Mouse (Mus musculus) bone marrow, adult 2 months (tissue): ENCODE measurements around the gene Bace1. TPM values are rescaled to one million over a fixed set of nuclear protein-coding genes. Genes with fewer than 3 reads are reported as not detected.
A peak's percentile ranks its signal among the peaks of the same experiment; 100 is the strongest.

ENCODE experiments used
- H3K27ac ChIP-seq: fragments of 200-500 bp; 2 replicates; pipeline ENCODE4 v1.5.1; 2012; ENCODE audit warnings: low read depth, mild to moderate bottlenecking, control low read depth, inconsistent platforms, low read length; ENCODE audit not compliant: control insufficient read depth, poor library complexity, insufficient read depth
- H3K4me1 ChIP-seq: fragments of 200-500 bp; 2 replicates; pipeline ENCODE4 v1.6.1; 2011; ENCODE audit warnings: low read length; ENCODE audit not compliant: control insufficient read depth, insufficient read depth
- H3K4me3 ChIP-seq: fragments of 200-500 bp; replicated peaks from 2 replicates; pipeline ENCODE3; 2011; ENCODE audit warnings: mild to moderate bottlenecking, low read depth, low read length, control low read depth; ENCODE audit not compliant: control insufficient read depth
- CTCF ChIP-seq: fragments of 200-500 bp; IDR thresholded peaks from 2 replicates; pipeline ENCODE4 v1.5.1; 2011; ENCODE audit warnings: low read length, control low read depth; ENCODE audit not compliant: control insufficient read depth, insufficient read depth
- POLR2A ChIP-seq: fragments of 200-500 bp; IDR thresholded peaks from 2 replicates; pipeline ENCODE4 v1.6.1; 2011; ENCODE audit warnings: low read depth, mild to moderate bottlenecking, control low read depth, low read length, borderline replicate concordance; ENCODE audit not compliant: control insufficient read depth
- WGBS: fragments of 180-500 bp; shearing (Covaris S2); methylation state at CpG from one replicate; pipeline ENCODE4 v1.1.7; 2018; 5-methylcytosine and 5-hydroxymethylcytosine counted together
- polyA plus RNA-seq: library from polyadenylated mRNA; stranded (reverse); fragments of >200 nt; gene quantifications from 2 replicates; pipeline ENCODE4 v1.2.4, GENCODE M21; 2011; ENCODE audit warnings: low replicate concordance; ENCODE audit not compliant: missing spikeins, insufficient read depth, insufficient read length

The Bace1 gene
- polyA plus RNA-seq, 1 experiment: 4.9 TPM

DNA sequence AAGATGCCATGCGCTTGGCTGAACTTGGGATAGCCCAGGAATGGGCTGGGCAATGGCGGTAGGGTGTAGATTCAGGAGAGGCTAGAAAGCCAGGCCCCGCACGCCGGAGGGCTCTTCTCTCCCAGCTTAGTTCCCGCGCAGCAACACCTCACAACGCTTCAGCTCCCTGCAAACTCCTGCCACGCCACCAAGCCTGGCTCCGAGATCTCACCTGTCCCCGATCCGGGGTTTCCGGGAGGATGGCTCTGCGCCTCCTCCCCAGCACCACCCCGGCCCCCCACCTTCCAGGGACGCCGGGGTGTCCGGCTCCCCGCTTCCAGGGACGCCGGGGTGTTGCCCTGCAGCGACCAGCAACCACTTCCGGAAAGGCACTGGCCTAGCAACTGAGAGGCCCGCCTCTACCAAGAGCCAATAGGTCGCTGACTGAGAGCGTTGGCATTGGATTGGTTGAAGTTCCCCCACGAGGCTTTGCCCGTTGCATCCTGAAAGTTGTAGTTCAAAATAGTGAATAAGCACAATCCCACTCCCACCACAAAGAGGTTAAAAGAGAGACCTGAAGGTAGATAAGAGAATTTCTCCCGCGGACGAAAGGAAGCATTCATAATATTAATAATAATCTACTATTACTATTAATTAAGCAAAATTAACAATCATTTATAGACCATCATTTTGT lies 10.0 kb upstream of the Bace1 start, which contains the start of gene Cep164:
Gene Cep164, minus strand, starts transcription at position 401 of the 673 bp plus-strand sequence.
- under 1% methylated on average over 31 of the region's 31 CpGs for WGBS
- Histone ChIP-seq H3K4me3 (peak within 1 kb of the TSS; percentile 80), H3K4me1 (peaks cover 2% of the 10 kb centered on the region), H3K27ac (peak within 1 kb of the TSS; percentile 27; the same call in 1 of the 2 replicates)
- TF ChIP-seq CTCF (no peak), POLR2A (no peak)

DNA sequence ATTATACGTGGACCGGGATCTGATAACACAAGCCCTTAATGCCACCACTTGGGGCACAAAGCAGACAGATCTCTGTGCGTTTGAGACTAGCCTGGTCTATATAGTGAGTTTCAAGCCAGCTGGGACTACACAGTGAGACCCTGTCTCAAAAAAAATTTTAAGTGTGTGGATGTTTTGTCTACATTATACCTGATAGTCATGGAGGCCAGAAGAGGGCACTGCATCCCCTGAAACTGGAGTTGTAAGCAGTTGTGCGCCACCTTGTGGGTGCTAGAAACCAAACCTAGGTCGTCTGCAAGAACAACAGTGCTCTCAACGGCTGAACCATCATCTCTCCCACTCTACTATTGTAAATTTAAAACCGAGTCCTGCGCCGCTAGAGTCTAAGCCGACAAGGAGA lies 9.3 kb upstream of the Bace1 start:
- WGBS: 47% methylated on average over 10 of the region's 10 CpGs
- H3K4me3 ChIP-seq: no peak overlapping the region
- H3K4me1 ChIP-seq: peaks cover 2% of the 10 kb centered on the region
- TF ChIP-seq POLR2A (no peak), CTCF (peak; percentile 89)
- no peak overlapping the region for H3K27ac ChIP-seq

DNA sequence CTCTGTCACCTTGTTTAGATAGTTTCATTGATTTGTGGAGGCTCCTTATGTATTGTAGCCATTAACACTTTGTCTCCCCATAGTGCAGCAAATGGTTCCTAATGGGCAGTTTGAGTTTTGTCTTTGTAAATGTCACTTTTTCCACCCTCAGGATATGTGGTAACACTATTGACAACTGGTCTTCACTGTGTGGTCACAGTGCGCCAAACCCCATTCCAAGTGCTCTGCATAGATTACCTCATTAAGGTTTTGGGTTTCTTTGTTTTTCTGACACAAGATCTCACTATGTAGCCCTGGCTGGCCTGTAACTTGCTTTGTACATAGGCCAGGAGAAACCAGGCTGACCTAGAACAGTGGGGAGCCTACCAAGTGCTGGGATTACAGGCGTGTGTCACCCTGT lies 5.5 kb upstream of the Bace1 start:
- no peak overlapping the region for H3K4me3 ChIP-seq
- peaks cover 2% of the 10 kb centered on the region for H3K4me1 ChIP-seq
- H3K27ac ChIP-seq: no peak overlapping the region
- WGBS: 64% methylated on average over 2 of the region's 2 CpGs
- TF ChIP-seq CTCF (no peak), POLR2A (no peak)

DNA sequence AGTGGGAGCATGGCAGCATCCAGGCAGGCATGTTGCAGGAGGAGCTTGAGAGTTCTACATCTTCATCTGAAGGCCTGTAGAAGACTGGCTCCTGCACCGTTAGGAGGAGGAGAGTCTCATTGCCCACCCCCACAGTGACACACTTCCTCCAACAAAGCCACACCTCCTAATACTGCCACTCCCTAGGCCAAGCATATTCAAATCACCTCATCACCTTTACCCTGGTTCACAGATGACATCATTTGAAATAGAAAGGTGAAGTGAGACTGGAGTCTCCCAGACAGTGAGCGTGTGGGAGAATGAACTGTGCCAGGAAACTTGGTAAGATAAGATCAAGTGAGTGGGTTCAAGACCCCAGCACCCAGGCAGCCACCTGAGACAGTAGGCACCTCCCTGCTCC lies 4.9 kb upstream of the Bace1 start:
- Histone ChIP-seq H3K4me1 (peaks cover 2% of the 10 kb centered on the region), H3K4me3 (no peak overlapping the region), H3K27ac (no peak overlapping the region)
- 50% methylated on average over 2 of the region's 2 CpGs for WGBS
- TF ChIP-seq CTCF (no peak), POLR2A (no peak)

DNA sequence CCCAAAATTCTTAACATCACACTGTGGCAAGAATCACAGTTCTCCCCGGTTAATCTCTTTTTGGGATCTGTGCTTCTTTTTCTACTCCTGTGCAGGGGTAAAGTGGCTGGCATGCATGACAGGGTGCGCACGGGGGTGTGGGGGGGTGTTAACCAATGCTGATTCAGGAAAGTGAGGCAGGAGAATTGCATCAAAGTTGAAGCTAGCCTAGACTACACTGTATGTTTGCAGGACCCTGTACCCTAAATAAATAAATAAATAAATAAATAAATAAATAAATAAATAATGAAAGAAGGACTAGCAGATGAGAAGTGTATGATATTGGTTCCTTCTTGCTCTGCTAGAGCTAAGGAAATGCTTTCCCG lies 329 bp upstream of the Bace1 start:
- 22% methylated on average over 4 of the region's 4 CpGs for WGBS
- TF ChIP-seq POLR2A (no peak), CTCF (no peak)
- Histone ChIP-seq H3K4me3 (peak overlapping the region; percentile 70), H3K4me1 (peaks cover 2% of the 10 kb centered on the region; the same call in 1 of the 2 replicates), H3K27ac (no peak overlapping the region)

DNA sequence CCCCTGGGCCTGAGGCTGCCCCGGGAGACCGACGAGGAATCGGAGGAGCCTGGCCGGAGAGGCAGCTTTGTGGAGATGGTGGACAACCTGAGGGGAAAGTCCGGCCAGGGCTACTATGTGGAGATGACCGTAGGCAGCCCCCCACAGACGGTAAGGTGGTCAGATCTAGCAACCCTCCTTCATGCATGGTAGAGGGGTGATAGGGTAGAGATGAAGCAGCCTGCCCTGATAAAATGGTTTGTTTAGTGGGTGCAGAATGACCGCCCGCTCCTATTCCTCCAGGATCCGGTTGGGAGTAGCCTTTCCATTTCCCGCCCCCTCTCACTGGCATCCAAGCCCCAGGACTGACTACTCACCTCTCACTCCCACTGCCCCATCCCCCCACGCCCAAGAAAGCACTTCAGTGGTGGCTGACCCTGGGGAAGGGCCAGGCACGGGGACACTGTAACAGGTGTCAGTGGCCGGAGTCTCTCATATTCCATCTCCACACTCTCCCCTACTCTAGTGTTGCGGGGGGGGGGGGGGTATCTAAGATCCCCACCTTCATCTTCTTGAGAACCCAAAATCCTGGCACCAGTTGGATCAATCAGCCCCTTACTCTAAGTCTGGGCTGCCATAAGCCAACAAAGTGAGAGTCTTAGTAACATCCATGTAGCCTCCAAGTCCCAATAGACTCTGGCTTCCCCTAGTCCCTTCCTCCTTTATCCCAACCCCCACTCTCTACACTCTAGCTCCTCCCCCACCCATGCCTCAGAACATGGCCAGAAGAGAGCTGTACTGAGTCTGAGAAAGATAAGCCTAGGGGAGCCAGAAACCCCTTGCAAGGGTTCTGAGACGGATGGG lies 980 bp downstream of the Bace1 start:
- WGBS: 28% methylated on average over 17 of the region's 17 CpGs

DNA sequence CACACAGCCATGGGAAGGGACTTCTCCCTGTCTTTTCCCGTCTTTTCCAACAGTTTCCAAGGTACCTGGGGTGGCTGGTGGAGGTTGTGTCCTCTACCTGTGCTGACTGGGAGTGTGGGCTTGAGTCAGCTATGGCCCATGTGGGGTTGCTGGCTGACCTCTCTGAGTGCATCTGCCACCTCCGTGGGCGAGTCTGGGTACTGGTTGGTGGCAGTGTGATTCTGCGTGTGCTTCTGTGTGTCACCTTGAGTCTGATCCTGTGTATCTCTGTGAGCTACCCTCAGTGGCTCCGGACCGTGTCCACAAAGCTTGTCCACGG lies 1.6 kb downstream of the Bace1 start:
- no peak for TF ChIP-seq POLR2A
- no peak for TF ChIP-seq CTCF
- Histone ChIP-seq H3K27ac (no peak overlapping the region), H3K4me3 (peak overlapping the region; percentile 42), H3K4me1 (peaks cover 4% of the 10 kb centered on the region; the same call in 1 of the 2 replicates)
- WGBS: 46% methylated on average over 7 of the region's 7 CpGs

More for the DNA sequence above, 980 bp downstream of the Bace1 start:
- H3K27ac ChIP-seq: peak overlapping the region; percentile 17; the same call in 1 of the 2 replicates
- TF ChIP-seq POLR2A (no peak), CTCF (no peak)
- peaks cover 4% of the 10 kb centered on the region; the same call in 1 of the 2 replicates for H3K4me1 ChIP-seq
- H3K4me3 ChIP-seq: peak overlapping the region; percentile 70

DNA sequence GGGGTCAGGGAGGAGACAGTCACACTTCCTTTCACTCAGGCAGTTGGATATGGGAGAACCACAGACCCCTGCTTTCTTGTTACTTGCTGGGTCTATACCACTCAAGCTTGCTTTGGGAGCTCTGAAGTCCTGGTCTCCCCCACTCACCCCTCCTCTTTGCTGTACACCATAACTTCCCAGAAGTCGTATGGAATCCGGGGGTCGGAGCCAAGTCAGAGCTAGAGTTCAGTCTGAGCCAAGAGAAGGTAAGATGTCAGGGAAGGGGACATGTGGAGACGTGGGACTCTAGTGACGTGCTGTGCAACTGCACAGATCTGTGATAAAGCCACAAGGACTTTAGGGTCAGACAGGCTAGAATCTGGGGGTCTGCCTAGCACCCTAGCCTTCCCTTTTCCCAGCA lies 2.0 kb downstream of the Bace1 start:
- TF ChIP-seq POLR2A (no peak), CTCF (no peak)
- Histone ChIP-seq H3K4me3 (peak overlapping the region; percentile 42), H3K27ac (no peak overlapping the region), H3K4me1 (peaks cover 4% of the 10 kb centered on the region; the same call in 1 of the 2 replicates)
- WGBS: 51% methylated on average over 5 of the region's 5 CpGs
